Mouse (Mus musculus) hematopoietic multipotent progenitor cell, adult 10-12 weeks (in vitro differentiated cells): ENCODE data around the gene Lrrc51. TPM values are rescaled to one million over a fixed set of nuclear protein-coding genes. Genes with fewer than 3 reads are reported as not detected.

Experiments
- polyA plus RNA-seq: library from polyadenylated mRNA; stranded (reverse); fragments of >175 nt; gene quantifications from 2 replicates; pipeline ENCODE4 v1.2.3, GENCODE M21; 2012; ENCODE audit warnings: low replicate concordance

The Lrrc51 gene
- 0.40 and 0.62 TPM in 2 replicates for polyA plus RNA-seq

GRCm38 (mm10) chr7:101933751-101934240, at the start of gene Lrrc51, which contains the start of gene Numa1:
TSS of gene Lrrc51 (minus strand) at chr7:101933895.
TSS of gene Numa1 (plus strand) at chr7:101934111.

GRCm38 (mm10) chr7:101906287-101906681, 27.4 kb downstream of the Lrrc51 start, which contains the start of gene Tomt:
TSS of gene Tomt (minus strand) at chr7:101906359.

GRCm38 (mm10) chr7:101905561-101906286, 28.0 kb downstream of the Lrrc51 start, which contains the start of gene Lamtor1:
TSS of gene Lamtor1 (plus strand) at chr7:101905904.

GRCm38 (mm10) chr7:101870629-101871028, 63.1 kb downstream of the Lrrc51 start, which contains the start of gene Folr1:
TSS of gene Folr1 (minus strand) at chr7:101870788.

GRCm38 (mm10) chr7:101863415-101863814, 70.3 kb downstream of the Lrrc51 start, which contains the start of gene Anapc15:
TSS of gene Anapc15 (plus strand) at chr7:101863715.

Other genes starting within 250 kb of the Lrrc51 start
- not detected in 2 replicates for gene Phox2a, start 115.6 kb downstream of the Lrrc51 start, polyA plus RNA-seq
- gene Inppl1, start 95.7 kb downstream of the Lrrc51 start, polyA plus RNA-seq = 101 and 265 TPM in 2 replicates
- not detected in 2 replicates for gene Folr2, start 76.7 kb downstream of the Lrrc51 start, polyA plus RNA-seq
- 16.4 and 21.1 TPM in 2 replicates for gene Anapc15, start 70.2 kb downstream of the Lrrc51 start, polyA plus RNA-seq
- gene Folr1, start 63.1 kb downstream of the Lrrc51 start, polyA plus RNA-seq = 0.21 TPM in 1 of 2 replicates, not detected in the other
- gene Lamtor1, start 28.0 kb downstream of the Lrrc51 start, polyA plus RNA-seq = 138 and 155 TPM in 2 replicates
- gene Tomt, start 27.5 kb downstream of the Lrrc51 start, polyA plus RNA-seq = 0.03 and 0.04 TPM in 2 replicates
- 167 and 193 TPM in 2 replicates for gene Numa1, start 216 bp upstream of the Lrrc51 start, polyA plus RNA-seq
- 4.6 and 13.5 TPM in 2 replicates for gene Il18bp, start 84.8 kb upstream of the Lrrc51 start, polyA plus RNA-seq
- 2.1 and 5.2 TPM in 2 replicates for gene Rnf121, start 131.6 kb upstream of the Lrrc51 start, polyA plus RNA-seq
- gene Xndc1, start 131.6 kb upstream of the Lrrc51 start, polyA plus RNA-seq = 16.8 and 17.7 TPM in 2 replicates
- gene Xntrpc, start 131.8 kb upstream of the Lrrc51 start, polyA plus RNA-seq = 0.36 and 1.0 TPM in 2 replicates
- 1.4 and 2.6 TPM in 2 replicates for gene Trpc2, start 149.2 kb upstream of the Lrrc51 start, polyA plus RNA-seq
- not detected in 2 replicates for gene Art1, start 167.8 kb upstream of the Lrrc51 start, polyA plus RNA-seq
- gene Art5, start 175.6 kb upstream of the Lrrc51 start, polyA plus RNA-seq = 0.30 and 0.34 TPM in 2 replicates
- 0.10 TPM in 1 of 2 replicates, not detected in the other for gene Chrna10, start 182.9 kb upstream of the Lrrc51 start, polyA plus RNA-seq